Mouse (Mus musculus) CH12.LX (cell line): ENCODE data around the gene Cryz. TPM values are rescaled to one million over a fixed set of nuclear protein-coding genes. Genes with fewer than 3 reads are reported as not detected.

Experiments used
- DNase-seq: peaks from one replicate; pipeline ENCODE4 v3.0.0-alpha.2; 2013; ENCODE audit errors: extremely low read depth
- H3K27ac ChIP-seq: 2 replicates; pipeline ENCODE4 v1.5.1; 2012; ENCODE audit warnings: low read depth, mild to moderate bottlenecking, control low read depth, moderate library complexity; ENCODE audit not compliant: insufficient read depth
- H3K27me3 ChIP-seq: replicated peaks from 2 replicates; pipeline ENCODE3; 2012; ENCODE audit warnings: inconsistent platforms
- H3K36me3 ChIP-seq, 2 experiments: replicated peaks in 1 of 2; 2 replicates each; pipeline versions ENCODE3 to v1.6.1; 2012; ENCODE audit warnings: inconsistent platforms in 1 of 2, low read length in 1 of 2, mild to moderate bottlenecking in 1 of 2, mixed read lengths in 1 of 2, moderate library complexity in 1 of 2; ENCODE audit not compliant: control insufficient read depth in 1 of 2, insufficient read depth in 1 of 2
- H3K4me1 ChIP-seq, 2 experiments: 2 replicates each; pipeline ENCODE4 v1.6.1; 2012; ENCODE audit warnings: inconsistent platforms in 1 of 2, moderate library complexity in 1 of 2; ENCODE audit not compliant: insufficient read depth in 2 of 2, control insufficient read depth in 1 of 2
- H3K4me2 ChIP-seq: 2 replicates; pipeline ENCODE4 v1.6.1; 2012; ENCODE audit warnings: low read depth, mild to moderate bottlenecking, control low read depth; ENCODE audit not compliant: poor library complexity, insufficient read depth, severe bottlenecking
- H3K4me3 ChIP-seq, 3 experiments: fragments of 150-350 bp in 1 of 3; sonication (generic) in 1 of 3; replicated peaks in 1 of 3; 2 replicates each; pipeline versions ENCODE3 to v1.5.1; 2011 to 2012; ENCODE audit warnings: low read depth in 2 of 3, low read length in 2 of 3, mild to moderate bottlenecking in 2 of 3, moderate library complexity in 2 of 3, control low read depth in 1 of 3, improper control_type of control experiment in 1 of 3, inconsistent platforms in 1 of 3, mixed read lengths in 1 of 3; ENCODE audit not compliant: poor library complexity in 1 of 3
- H3K79me2 ChIP-seq: replicated peaks from 2 replicates; pipeline ENCODE4 v1.6.1; 2012; ENCODE audit warnings: mild to moderate bottlenecking, moderate library complexity; ENCODE audit not compliant: control insufficient read depth, poor library complexity, insufficient read depth, severe bottlenecking; ENCODE audit errors: extremely low read depth
- H3K9ac ChIP-seq: 2 replicates; pipeline ENCODE4 v1.6.1; 2012; ENCODE audit warnings: low read depth, mild to moderate bottlenecking, control low read depth, moderate library complexity; ENCODE audit not compliant: insufficient read depth
- H3K9me3 ChIP-seq: replicated peaks from 2 replicates; pipeline ENCODE3; 2012; ENCODE audit warnings: low read length, inconsistent platforms, mixed read lengths
- CHD1 ChIP-seq: IDR thresholded peaks from 2 replicates; pipeline ENCODE4 v1.6.1; 2012; ENCODE audit warnings: low read depth, low read length, improper control_type of control experiment, inconsistent platforms
- E2F4 ChIP-seq: IDR thresholded peaks from 2 replicates; pipeline ENCODE4 v1.6.1; 2011; ENCODE audit warnings: low read depth, low read length, improper control_type of control experiment; ENCODE audit not compliant: insufficient replicate concordance
- EP300 ChIP-seq: IDR thresholded peaks from 2 replicates; pipeline ENCODE4 v1.6.1; 2011; ENCODE audit warnings: low read length, improper control_type of control experiment
- GABPA ChIP-seq: IDR thresholded peaks from 2 replicates; pipeline ENCODE4 v1.6.1; 2012; ENCODE audit warnings: low read depth, low read length, improper control_type of control experiment, inconsistent platforms; ENCODE audit not compliant: insufficient replicate concordance
- HCFC1 ChIP-seq: IDR thresholded peaks from 2 replicates; pipeline ENCODE4 v1.6.1; 2012; ENCODE audit warnings: low read depth, mild to moderate bottlenecking, inconsistent platforms, low read length, improper control_type of control experiment
- JUND ChIP-seq: conservative IDR thresholded peaks from 2 replicates; pipeline ENCODE4 v1.6.1; 2011; ENCODE audit warnings: low read depth, low read length, improper control_type of control experiment
- MAFK ChIP-seq: IDR thresholded peaks from 2 replicates; pipeline ENCODE4 v1.6.1; 2011; ENCODE audit warnings: low read length, improper control_type of control experiment; ENCODE audit not compliant: insufficient replicate concordance
- MAZ ChIP-seq: IDR thresholded peaks from 2 replicates; pipeline ENCODE4 v1.6.1; 2012; ENCODE audit warnings: low read depth, mild to moderate bottlenecking, inconsistent platforms, low read length, improper control_type of control experiment, moderate library complexity
- MXI1 ChIP-seq: IDR thresholded peaks from 2 replicates; pipeline ENCODE4 v1.6.1; 2011; ENCODE audit warnings: mild to moderate bottlenecking, low read depth, low read length, improper control_type of control experiment
- NELFE ChIP-seq: IDR thresholded peaks from 2 replicates; pipeline ENCODE4 v1.6.1; 2011; ENCODE audit warnings: low read depth, low read length, improper control_type of control experiment
- NRF1 ChIP-seq: IDR thresholded peaks from 2 replicates; pipeline ENCODE4 v1.6.1; 2014; ENCODE audit warnings: low read depth, mild to moderate bottlenecking, inconsistent platforms, low read length, improper control_type of control experiment, moderate library complexity
- PAX5 ChIP-seq: IDR thresholded peaks from 2 replicates; pipeline ENCODE4 v1.6.1; 2012; ENCODE audit warnings: low read length, inconsistent platforms, mixed read lengths
- POLR2A ChIP-seq: IDR thresholded peaks from 2 replicates; pipeline ENCODE4 v1.6.1; 2011; ENCODE audit warnings: low read depth, mild to moderate bottlenecking, improper control_type of control experiment, low read length
- POLR2AphosphoS2 ChIP-seq: IDR thresholded peaks from 2 replicates; pipeline ENCODE4 v1.6.1; 2011; ENCODE audit warnings: low read depth, low read length, improper control_type of control experiment
- SIN3A ChIP-seq: IDR thresholded peaks from 2 replicates; pipeline ENCODE4 v1.6.1; 2012; ENCODE audit warnings: low read length, improper control_type of control experiment, inconsistent platforms
- ZC3H11A ChIP-seq: IDR thresholded peaks from 2 replicates; pipeline ENCODE4 v1.6.1; 2012; ENCODE audit warnings: low read depth, mild to moderate bottlenecking, inconsistent platforms, low read length, improper control_type of control experiment
- ZKSCAN1 ChIP-seq: IDR thresholded peaks from 2 replicates; pipeline ENCODE4 v1.6.1; 2012; ENCODE audit warnings: low read depth, inconsistent platforms, low read length, improper control_type of control experiment, borderline replicate concordance
- dilution Hi-C: fragments of 300-500 bp; cut with MboI; formaldehyde crosslinking; loops from 2 replicates; pipeline ENCODE4 v1.14.3; 2020; ENCODE audit warnings: low sequenced_read_pairs; ENCODE audit not compliant: extremely low pct_unique_long_range_greater_than_20kb, extremely low pct_ligation_motif_present
- in situ Hi-C: fragments of 300-500 bp; cut with MboI; formaldehyde crosslinking; loops from 3 replicates; pipeline ENCODE4 v1.14.3; 2019; ENCODE audit warnings: low sequenced_read_pairs, low pct_ligation_motif_present, low pct_unique_long_range_greater_than_20kb, mixed read lengths
- polyA plus RNA-seq: library from polyadenylated mRNA; unstranded; fragments of >175 nt; gene quantifications from 2 replicates; pipeline ENCODE4 v1.2.1, GENCODE M21; 2012; ENCODE audit warnings: low read depth; ENCODE audit not compliant: insufficient read length
- total RNA-seq, 2 experiments: library from RNA; depleted of rRNA; stranded (reverse); fragments of 300-350 nt in 1 of 2; fragments of >200 nt in 1 of 2; gene quantifications; 2 replicates each; pipeline ENCODE4 v1.2.3; 2012 to 2014

Cryz gene
- total and polyA plus RNA-seq, 3 experiments, result 29.2 to 39.8 (median 31.2) TPM

- no peak overlapping the region for H3K4me2 ChIP-seq
- no peak for DNase-seq
- H3K27me3 ChIP-seq, result no peaks in the 10 kb centered on the region
- TF ChIP-seq ZKSCAN1, result no peak
- no peak for TF ChIP-seq GABPA
- TF ChIP-seq ZC3H11A, result no peak
- no peak for TF ChIP-seq MAFK
- TF ChIP-seq MAZ, result no peak
- TF ChIP-seq POLR2AphosphoS2, result no peak
- TF ChIP-seq NRF1, result no peak
- TF ChIP-seq CHD1, result no peak
- no peak for TF ChIP-seq SIN3A
- no peak for TF ChIP-seq MXI1
- no peak for TF ChIP-seq NELFE
- TF ChIP-seq HCFC1, result no peak
- TF ChIP-seq JUND, result no peak
- TF ChIP-seq EP300, result no peak
- TF ChIP-seq POLR2A, result no peak
- no peak for TF ChIP-seq E2F4
- no peak for TF ChIP-seq PAX5
- in situ Hi-C loops (loop anchor here (25.0 kb wide), 2 partner anchors 216 to 566 kb away; no protein-coding TSS in a partner anchor), dilution Hi-C loops (no loop called here)
- peaks cover 0 to 26% of the 10 kb centered on the region in 2 experiments; a peak in 2 of 4 replicates for H3K4me1 ChIP-seq
- no peaks in the 10 kb centered on the region for H3K79me2 ChIP-seq
- H3K36me3 ChIP-seq, result no peaks in the 10 kb centered on the region
- no peaks in the 10 kb centered on the region for H3K9me3 ChIP-seq
- no peak overlapping the region for H3K9ac ChIP-seq
- no peak overlapping the region for H3K4me3 ChIP-seq
- H3K27ac ChIP-seq, result no peak overlapping the region
Observed at GRCm38 (mm10) chr3:154671013-154671412, 74.5 kb downstream of the Cryz start.

Other genes starting within 250 kb of the Cryz start
- gene Tyw3, start 393 bp downstream of the Cryz start, total RNA-seq (2012; rRNA removed), result 62.5 and 67.7 TPM in 2 replicates
- gene Tyw3, start 393 bp downstream of the Cryz start, total RNA-seq (2014; rRNA removed), result 64.2 and 70.4 TPM in 2 replicates
- gene Tyw3, start 393 bp downstream of the Cryz start, polyA plus RNA-seq, result 46.8 and 76.6 TPM in 2 replicates
- gene Erich3, start 67.1 kb downstream of the Cryz start, total RNA-seq (2012; rRNA removed), result 0.38 and 0.42 TPM in 2 replicates
- gene Erich3, start 67.1 kb downstream of the Cryz start, total RNA-seq (2014; rRNA removed), result 2.1 and 2.3 TPM in 2 replicates
- 1.9 and 2.0 TPM in 2 replicates for gene Erich3, start 67.1 kb downstream of the Cryz start, polyA plus RNA-seq